Mouse (Mus musculus): Measurements from ENCODE around the gene Card14. TPM values are rescaled to one million over a fixed set of nuclear protein-coding genes. Genes with fewer than 3 reads are reported as not detected.
A peak's percentile ranks its signal among the peaks of the same experiment; 100 is the strongest.
"Not testable (repeated sequence)": the region's sequence is repeated elsewhere in the genome, so short reads cannot be mapped to it uniquely, and the experiment has no call there.

The Card14 gene
- 0.14 and 0.17 TPM in 2 replicates for polyA plus RNA-seq (2015; fragmentation: Nextera tagmentation; extraction: Ambion mirVana)

DNA sequence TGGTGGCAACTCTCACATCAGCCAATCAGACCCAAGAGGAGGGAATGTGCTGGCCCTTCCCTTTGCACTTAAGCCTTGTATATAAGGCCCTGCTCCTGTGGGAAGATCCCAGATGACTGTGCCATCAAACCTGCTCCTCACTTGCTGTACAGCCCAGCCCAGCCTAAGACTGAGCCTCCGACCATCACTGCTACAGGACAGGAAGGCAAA, at the start of gene Card14:
TSS of gene Card14 (plus strand) at position 111 of the 210 bp plus-strand sequence.
- DNase-seq (ENCODE audit: low spot score): no peak

GRCm38 (mm10) chr11:119258216-119258571, 49.4 kb upstream of the Card14 start:
- DNase-seq (ENCODE audit: low spot score): no peak

- DNase-seq (ENCODE audit: low spot score): peak; percentile 39
Measured at GRCm38 (mm10) chr11:119258572-119259322, 48.8 kb upstream of the Card14 start.

- no peak for DNase-seq (ENCODE audit: low spot score)
Measured at GRCm38 (mm10) chr11:119259977-119260376, 47.6 kb upstream of the Card14 start.

- DNase-seq (ENCODE audit: low spot score): no peak
Measured at GRCm38 (mm10) chr11:119264413-119264812, 43.2 kb upstream of the Card14 start.

- no peak for DNase-seq (ENCODE audit: low spot score)
Measured at GRCm38 (mm10) chr11:119265811-119266210, 41.8 kb upstream of the Card14 start.

- no peak for DNase-seq (ENCODE audit: low spot score)
Measured at GRCm38 (mm10) chr11:119267241-119267674, 40.3 kb upstream of the Card14 start.

GRCm38 (mm10) chr11:119267768-119268556, 39.6 kb upstream of the Card14 start, which contains the start of gene Gaa:
Gene Gaa, plus strand, starts transcription at chr11:119267887.
- peak; percentile 96 for DNase-seq (ENCODE audit: low spot score)

DNA sequence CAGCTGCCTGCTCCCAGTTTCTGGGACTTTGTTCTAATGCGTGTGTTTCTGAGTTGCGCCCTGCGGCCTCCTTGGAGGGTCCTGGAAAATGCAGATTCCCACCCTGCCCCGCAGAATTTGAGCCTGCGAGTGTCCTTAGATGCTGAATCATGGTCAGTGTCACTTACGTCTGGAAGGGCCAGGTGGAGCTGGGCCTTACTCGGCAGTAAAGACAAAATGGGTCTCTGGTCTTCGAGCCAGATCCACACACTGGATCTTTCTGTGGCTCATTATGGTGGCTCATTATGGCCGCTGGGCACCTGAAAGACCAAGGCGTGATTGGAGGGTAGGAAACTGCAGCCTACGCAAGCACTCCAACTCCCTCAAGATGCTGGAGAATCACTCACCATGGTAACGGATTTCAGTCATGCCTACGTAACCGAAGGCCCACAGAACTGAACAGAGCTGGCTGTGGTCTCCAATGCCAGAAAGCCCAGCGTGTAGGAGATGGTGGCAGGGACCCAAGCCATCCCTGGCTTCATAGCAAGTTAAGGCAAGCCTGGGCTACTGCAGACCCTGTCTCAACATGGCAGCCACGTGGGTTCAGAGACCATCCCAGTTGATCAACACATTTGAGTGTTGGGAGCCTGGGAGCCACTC, 38.9 kb upstream of the Card14 start:
- DNase-seq (ENCODE audit: low spot score): no peak

GRCm38 (mm10) chr11:119272492-119272891, 35.1 kb upstream of the Card14 start:
- DNase-seq (ENCODE audit: low spot score): not testable (repeated sequence)

DNA sequence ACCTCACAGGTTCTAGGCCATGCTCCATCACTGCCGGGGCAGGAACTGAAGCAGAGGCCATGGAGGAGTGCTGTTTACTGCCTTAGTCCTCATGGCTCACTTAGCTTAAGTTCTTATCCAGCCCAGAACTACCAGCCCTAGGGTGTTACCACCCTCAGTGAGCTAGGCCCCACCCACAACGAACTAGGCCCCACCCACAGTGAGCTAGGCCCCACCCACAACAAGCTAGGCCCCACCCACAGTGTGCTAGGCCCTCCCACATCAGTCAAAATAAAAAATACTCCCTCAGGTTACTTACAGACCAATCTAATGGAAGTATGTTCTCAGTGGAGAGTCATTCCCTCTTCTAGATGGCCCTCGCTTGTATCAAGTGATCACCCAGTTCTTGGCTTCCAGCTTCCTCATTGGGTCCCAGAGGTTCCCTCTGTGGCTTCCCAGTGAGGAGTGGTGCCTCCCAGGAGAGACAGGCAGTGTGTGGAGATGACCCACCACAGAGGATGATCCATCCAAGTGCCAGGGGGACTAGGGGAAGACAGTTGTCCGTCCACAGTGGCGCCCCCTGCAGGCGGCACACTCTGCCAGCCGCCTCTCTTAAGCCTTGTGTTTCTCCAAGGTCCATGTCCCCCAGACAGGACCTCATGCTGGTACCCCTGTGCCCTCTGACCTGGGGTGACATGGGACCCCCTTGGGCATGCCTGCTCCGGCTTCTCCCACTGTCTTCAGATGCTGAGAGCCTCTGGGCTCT, 34.2 kb upstream of the Card14 start:
- DNase-seq (ENCODE audit: low spot score): no peak

DNA sequence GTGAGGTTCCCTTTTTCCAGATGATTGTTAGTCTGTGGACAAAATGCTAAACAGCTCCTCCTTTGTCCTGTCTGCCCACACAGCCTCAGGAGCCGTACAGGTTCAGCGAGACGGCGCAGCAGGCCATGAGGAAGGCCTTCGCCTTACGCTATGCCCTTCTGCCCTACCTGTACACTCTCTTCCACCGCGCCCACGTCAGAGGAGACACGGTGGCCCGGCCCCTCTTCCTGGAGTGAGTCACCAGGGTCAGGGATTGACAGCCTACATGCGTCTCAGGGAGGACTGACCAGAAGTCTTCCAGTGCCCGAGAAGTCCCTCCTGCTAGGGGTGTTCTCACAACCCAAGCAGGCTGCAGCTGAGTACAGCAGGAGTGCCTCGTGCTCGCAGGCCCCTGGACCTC, 26.5 kb upstream of the Card14 start:
- DNase-seq (ENCODE audit: low spot score): no peak

DNA sequence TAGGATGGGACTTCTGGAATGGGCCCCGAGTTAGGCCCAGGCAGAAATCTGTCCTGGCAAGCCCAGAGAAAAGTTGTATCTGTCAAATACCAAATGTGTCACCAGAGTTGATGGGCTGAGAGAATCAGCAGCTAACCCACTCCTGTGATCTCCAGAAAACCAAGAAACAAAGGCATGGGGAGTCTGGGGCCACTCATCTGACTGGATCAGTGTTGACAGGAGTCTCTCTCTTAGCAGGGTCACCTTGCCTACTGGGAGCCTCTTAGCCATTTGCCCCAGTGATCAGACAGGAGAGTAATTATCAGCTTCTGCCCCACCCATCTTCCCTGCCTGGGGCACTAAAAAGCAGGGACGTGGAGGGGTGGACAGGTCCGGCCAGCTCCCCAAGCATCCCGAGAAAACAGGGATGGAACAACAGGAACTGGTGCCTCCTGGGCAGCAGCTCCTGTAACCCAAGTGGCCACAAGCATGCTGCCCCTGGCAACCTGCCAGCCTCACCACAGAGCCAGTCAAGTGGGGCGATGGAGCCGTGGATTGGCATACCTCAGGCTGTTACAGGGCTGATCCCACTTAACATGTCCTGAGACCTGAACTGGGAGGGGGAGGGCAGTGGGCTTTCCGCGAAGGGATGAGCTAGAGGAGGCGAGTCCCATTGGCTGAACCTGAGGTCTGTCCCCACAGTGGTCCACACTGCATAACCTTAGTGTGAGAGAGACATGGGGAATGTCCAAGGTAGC, 21.6 kb upstream of the Card14 start:
- no peak for DNase-seq (ENCODE audit: low spot score)

DNA sequence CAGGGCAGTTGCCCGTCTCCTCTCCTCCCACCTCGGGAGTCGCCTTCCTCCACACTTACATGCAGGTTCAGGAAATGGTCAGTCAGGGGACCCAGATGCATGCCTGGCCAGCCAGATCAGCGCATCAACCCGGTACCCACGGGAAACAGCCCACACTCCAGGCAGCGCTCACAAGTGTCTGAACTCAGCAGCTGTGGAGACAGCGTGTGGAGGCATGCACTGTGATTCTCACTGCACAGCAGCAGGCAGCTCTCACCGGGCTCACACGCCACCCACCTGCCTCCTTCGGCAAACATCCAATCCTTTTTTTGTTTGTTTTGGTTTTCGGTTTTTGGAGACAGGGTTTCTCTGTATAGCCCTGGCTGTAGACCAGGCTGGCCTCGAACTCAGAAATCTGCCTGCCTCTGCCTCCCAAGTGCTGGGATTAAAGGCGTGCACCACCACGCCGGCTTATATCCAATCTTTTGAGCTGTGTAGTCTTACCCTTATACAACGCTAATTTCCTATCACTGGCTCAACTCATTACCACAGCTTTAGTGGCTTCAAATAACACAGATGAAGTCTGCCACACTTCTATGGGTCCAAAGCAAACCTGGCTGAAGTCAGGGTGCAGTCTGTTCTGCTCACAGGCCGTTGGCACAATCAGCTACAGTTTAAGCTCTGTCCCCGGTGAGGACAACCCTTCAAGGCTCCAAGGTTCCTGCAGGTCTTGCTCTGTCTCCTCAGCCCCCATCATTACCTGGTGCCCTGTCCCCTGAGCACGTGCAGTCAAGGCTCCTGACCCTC, 20.2 kb upstream of the Card14 start:
- DNase-seq (ENCODE audit: low spot score): no peak

- not testable (repeated sequence) for DNase-seq (ENCODE audit: low spot score)
Measured at GRCm38 (mm10) chr11:119292861-119293260, 14.7 kb upstream of the Card14 start.

DNA sequence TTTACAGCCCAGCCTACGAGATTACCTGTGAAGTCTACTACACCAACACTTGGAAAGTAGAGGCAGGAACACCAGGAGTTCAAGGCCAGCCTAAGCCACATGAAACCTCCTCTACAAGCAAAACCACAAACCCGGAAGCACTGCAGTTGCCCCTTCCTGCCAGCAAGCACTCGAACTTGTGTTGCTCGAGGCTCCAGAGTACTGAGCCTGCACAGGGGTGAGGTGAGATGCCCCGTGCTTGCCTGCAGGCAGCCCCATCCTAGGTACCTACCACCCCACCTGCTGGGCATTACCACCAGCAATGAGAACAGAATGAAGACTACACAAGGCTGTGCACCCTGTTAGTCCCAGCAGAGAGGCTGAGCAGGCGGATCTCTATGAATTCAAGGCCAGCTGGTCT, 9.6 kb upstream of the Card14 start:
- peak; percentile 40 for DNase-seq (ENCODE audit: low spot score)

DNA sequence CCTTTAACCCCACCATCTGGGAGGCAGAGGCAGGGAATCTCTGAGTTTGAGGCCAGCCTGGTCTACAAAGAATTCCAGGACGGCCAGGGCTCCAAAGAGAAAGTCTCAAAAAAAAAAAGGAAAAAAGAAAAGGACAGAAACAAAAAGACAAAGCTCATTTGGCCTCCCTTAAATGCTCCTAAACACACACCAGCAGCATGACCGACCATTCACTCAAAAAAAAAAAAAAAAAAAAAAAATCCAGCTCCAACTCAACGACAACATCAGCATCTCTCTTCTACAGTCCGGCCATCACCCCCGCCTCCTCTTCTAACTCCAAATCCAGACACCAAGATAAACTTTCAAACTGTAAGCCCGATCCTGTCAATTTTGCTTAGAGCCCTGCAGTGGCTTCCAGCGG, 8.7 kb upstream of the Card14 start:
- DNase-seq (ENCODE audit: low spot score): no peak

GRCm38 (mm10) chr11:119299391-119300245, 8.0 kb upstream of the Card14 start, which contains the start of gene Eif4a3:
Gene Eif4a3, minus strand, starts transcription at chr11:119300089.
- DNase-seq (ENCODE audit: low spot score): peak; percentile 99

All from thymus, postnatal 0 days (tissue).